Mouse (Mus musculus) thymus, postnatal 0 days (tissue): ENCODE data around the gene Ntrk2. TPM values are rescaled to one million over a fixed set of nuclear protein-coding genes. Genes with fewer than 3 reads are reported as not detected.

Experiments used
- DNase-seq: peaks from one replicate; pipeline ENCODE4 v3.0.0-alpha.2; 2015; ENCODE audit warnings: low spot score
- polyA plus RNA-seq: library from polyadenylated mRNA; unstranded; fragments of >200 nt; fragmentation: Nextera tagmentation; extraction: Ambion mirVana; gene quantifications from 2 replicates; pipeline ENCODE4 v1.2.1, GENCODE M21; 2015

The Ntrk2 gene
- polyA plus RNA-seq, 1 experiment from 2014 or later: 1.2 TPM

DNA sequence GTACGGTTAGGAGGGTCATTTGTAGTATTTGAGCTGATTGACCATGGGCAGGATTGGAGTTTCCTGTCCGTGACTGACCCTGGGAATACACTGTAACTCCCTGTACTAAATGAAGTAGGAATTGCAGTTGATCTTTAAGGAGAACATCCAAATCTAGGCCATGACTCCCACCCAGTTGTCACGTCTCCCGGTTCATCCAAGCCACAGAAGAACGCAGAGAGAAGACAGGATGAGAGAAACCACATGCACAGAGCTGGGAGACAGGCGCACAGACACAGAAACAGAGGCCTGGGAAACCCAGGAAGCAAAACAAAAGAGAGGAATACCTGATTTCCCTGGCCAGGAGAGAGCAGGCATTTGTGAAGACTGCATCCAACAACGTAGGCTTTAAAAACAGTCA is 117.1 kb downstream of the Ntrk2 start:
- DNase-seq: no peak

DNA sequence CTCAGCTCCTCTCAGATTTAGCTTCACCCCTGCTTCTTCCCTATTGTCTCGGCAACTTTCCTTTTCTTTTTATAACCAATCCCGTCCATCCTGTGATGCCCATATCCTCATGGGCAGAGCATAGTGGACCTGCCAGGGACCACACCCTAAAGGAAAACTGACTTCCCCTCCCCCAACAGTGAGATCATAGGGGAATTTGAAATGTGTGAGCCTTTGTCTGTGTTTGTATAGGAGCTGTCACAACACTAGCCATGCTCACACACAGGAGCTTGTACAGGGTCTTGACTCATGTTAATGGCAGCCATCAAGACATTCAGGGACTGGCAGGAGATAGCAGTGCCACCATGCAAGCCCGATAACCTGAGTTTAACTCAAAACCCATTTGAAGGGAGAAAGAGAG is 118.1 kb downstream of the Ntrk2 start:
- no peak for DNase-seq

GRCm38 (mm10) chr13:58927186-58927585 is 120.8 kb downstream of the Ntrk2 start:
- no peak for DNase-seq

- no peak for DNase-seq
Observed at GRCm38 (mm10) chr13:58927656-58928226, 121.4 kb downstream of the Ntrk2 start.

DNA sequence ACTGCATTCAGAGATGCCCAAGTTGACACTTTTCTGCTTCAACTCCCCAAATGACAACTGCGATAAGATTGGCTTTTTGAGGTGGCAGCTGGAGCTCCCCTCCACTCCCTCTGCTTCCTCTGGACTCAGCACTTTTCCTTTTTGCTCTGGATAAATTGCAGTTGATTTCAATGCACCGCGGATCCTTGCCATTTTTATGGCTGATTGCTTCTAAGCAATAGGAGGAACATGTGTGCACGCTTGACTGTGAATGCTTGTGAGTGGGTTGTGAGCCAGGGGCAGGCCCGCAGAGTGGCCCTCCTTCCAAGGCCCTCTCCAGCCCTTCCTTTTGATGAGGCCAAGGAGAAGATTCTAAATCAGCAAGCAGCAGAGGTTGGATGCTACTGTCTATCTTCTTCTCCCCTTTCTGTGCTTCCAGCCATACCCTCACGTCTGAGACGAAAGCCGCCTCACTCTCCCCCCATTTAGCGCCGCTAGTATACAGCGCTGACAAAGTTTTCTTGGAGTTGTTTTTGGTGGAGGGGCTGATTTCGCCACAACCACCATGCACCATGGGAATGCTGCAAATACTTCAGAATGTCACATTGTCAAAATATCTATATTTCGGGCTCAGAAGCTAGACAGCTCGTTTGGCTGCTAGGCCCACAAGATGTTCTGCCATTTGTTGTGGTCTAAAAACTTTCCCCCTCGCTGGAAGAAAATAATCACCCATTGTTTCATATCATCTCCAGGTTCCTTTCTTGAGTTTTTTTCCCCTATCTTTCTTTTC is 122.5 kb downstream of the Ntrk2 start:
- DNase-seq: no peak

DNA sequence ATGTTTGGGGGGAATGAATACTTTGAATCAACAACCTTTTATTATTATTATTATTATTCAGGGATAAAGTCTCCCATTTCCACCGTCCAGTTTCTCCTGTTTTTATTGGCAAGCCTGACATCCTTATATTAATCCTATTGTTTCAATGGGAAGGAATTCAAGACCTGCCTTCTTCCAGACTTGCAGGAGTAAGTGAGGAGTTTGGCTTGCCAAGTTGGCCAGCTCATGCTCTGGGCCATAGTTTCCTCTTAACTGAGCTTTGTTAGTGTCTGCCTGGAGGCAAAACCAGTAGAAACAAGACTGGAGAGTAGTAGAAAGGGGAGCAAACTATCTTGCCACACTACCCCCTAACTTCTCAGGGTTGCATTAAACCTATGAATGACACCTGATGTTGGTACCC is 123.8 kb downstream of the Ntrk2 start:
- DNase-seq: no peak

DNA sequence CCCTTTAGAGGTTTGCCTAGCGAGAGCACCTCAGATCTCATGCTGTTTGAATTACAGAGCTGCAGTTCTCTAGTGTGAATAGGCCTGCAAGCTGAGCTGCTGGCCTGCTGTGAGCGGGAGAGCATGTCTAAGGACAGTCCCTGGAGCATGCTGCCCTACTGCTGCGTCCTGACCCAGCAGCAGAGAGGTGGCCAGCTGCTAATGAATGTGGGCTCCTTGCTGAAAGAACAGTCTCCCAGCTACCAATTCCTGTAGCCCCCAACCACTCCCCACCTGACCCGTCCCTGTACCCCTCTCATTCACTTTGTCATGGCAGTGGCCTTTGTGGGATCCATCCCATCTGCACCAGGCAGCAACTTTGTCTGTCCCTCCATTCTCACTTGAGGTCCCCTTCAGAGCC is 126.8 kb downstream of the Ntrk2 start:
- no peak for DNase-seq

DNA sequence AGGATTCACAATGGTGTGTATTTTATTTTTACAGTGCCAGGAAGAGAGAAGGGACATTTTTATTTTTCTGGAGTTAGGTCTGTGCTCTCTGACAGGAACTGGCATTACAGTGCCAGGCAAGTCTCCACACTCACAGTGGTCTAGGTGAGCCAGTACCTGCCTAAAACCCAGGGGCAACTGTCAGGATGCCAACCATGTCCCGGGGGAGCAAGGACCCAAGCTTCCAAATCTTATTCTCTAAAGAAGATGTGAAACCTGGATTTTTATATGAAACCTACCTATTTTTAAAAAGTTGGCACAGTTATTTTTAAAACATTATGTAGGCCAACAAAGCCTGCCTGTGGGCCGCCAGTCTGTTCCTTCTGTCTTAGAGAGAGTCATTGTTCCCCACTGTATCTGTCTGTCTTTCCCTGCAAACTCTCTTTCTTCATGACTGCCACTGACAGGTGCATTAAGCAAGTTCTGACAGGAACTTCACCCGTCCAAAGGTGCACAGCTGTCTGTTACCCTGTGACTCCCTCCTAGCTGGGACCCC is 128.3 kb downstream of the Ntrk2 start:
- no peak for DNase-seq

DNA sequence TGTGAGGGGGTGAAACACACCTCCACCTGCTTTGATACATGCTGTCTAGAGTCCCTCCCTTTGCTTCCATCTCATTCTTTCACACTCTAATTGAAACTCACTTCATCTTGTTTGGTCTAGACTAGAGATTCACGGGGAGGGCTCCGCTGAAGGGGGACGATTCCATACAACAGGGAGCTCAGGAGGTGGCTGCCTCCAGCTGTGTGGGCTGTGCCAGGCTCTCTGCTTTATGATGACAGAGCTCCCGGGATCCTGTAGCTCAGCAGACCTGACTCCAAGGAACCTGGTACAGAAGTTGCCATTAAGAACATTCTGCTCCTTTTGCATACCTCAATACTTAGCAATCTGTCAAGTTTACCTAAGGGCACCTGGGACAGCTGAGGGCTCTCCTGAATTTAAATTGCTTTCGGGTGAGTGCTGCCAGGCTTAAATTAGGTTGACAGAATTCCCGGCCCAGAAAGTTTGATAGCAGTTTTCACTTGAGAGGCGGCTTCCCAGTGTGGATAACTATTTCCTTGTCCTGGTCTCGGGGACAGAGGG is 129.7 kb downstream of the Ntrk2 start:
- DNase-seq: no peak

DNA sequence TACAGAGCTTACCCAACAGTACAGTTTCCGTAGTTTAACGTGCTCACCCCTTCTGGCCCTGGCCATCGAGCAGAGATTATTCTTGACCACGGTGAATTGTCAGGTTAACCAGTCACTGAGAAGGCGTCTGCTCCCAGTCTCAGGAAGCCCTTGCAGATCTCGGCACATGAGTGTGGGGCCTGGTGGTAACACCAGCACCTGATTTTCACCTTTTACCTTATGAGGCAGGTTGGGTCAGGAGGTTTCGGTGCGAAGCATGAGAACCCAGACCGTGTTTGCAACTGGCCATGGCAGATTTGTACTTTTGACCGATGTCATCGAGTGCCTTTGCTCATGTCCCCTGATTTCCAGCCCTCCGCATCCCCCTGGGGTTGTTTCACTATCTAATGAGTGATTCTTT is 131.5 kb downstream of the Ntrk2 start:
- DNase-seq: no peak

GRCm38 (mm10) chr13:58938464-58938863 is 132.1 kb downstream of the Ntrk2 start:
- no peak for DNase-seq

- DNase-seq: no peak
Observed at GRCm38 (mm10) chr13:58940208-58940607, 133.8 kb downstream of the Ntrk2 start.

GRCm38 (mm10) chr13:58940798-58941197 is 134.4 kb downstream of the Ntrk2 start:
- no peak for DNase-seq

DNA sequence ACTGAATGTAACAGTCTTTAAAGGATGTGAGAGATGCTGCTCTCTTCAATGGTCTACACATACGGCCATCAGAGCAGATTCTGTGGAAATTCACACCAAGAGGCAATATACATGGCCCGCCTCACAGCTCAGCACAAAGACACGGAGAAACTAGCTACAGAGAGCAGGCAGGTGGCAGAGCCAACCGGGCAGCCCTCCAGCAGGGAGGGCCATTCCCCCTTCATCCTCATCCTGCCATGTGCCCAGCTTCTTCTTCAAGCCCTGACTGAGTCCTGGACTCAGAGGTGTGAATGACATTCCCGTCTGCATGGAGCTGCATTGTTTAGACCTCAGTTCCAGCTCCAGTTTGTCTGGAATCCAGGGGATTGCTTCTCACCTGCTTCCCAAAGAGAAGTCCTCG is 139.4 kb downstream of the Ntrk2 start:
- DNase-seq: no peak

DNA sequence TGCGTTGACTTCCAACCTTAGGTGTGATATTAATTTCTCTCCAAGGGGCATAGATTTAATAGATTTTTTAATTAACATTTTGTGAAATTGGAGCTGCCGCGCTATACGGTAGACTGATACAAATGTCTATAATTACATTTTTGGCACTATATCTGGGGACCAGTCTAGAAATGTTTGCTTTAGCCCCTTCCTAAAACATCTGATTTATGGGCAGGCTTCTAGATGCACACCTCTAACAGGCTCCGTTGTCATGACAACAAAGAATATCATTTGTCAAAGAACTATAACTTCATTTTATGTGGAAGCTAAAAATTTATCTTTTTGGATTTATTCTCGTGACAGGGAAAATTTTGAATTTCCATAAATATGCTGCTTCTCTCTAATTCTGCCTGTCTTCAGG is 140.2 kb downstream of the Ntrk2 start:
- DNase-seq: no peak

DNA sequence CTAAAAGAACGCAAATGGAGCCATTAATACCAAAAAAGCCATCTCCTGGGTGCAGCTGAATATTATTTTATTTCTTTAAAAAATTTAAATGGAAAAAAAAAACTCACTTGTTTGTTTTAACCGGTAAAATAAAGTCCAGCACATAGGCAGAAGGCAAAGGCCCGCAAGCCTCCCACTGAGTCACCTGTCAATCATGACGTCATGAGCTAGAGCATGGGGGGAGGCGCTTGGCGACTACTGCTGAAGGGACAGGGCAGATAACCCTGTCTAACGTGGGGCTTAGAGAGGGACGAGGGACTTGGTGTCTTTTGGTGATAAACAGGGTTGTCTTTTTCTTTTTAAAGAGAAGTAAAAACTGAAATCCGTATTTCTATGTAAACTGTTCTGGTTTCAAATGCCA is 140.7 kb downstream of the Ntrk2 start:
- no peak for DNase-seq

DNA sequence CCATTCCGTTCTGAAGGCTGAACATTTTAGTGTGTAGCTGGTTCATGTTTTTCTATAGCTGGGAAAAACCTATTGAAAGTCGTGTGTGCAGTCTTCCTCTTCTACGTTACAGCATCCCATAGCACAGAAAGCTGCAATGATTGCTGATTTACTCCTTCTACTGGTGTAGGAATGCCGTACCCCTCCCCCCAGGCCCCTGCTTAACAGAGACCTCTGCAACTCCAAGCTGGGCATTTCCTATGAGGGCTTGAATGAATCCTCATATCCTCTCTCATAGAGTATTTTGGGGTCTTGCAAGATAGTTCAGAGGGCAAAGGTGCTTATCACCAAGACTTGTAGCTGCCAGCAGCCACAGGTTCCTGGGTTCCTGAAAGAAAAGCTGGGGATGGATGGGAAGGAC is 148.0 kb downstream of the Ntrk2 start:
- DNase-seq: no peak

DNA sequence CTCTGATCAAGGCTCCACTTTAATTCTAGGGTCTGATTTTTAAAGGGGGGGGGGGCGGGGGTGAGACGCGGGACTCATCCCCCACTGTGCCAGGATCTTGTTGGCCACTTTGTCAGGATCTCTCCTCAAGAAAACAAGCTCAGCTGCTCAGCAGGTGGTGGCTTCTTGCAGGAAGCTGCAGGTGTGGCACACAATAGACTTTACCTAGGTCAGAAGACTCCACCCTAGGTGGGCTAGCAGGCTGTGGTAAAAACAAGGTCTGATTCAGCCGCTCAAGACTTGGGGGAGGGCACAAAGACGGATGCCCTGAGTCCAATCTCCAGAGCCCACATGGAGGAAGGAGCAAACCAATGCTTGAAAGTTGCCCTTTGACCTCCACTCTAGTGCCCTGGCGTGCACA is 148.4 kb downstream of the Ntrk2 start:
- no peak for DNase-seq

DNA sequence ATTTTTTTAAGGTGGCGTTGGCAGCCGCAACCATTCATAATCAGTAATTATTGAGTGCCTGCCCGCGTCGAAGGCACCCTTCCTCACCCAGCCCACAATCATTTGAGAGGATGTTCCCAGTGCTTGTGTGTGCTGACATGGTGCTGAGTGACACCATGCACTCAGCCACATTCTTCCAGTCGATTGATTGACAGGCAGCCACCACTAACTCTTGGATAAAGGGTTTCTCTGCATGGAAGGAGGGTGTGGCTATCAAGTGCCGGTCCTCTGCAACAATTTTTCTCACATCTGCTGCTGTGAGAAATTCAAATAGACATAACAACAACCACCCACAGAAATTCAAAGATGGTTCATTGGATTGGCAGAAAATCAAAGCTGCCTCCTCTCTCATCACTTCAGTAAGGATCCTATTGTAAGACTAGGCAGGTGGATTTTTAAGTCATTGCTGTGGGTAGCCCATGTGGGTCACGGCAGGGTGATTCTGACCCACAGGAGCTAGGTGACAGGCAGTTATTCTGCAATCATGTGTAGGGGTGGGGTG is 148.9 kb downstream of the Ntrk2 start:
- DNase-seq: no peak

- DNase-seq: no peak
Observed at GRCm38 (mm10) chr13:58958171-58958904, 152.0 kb downstream of the Ntrk2 start.

GRCm38 (mm10) chr13:58960321-58960720 is 154.0 kb downstream of the Ntrk2 start:
- no peak for DNase-seq
